Mouse (Mus musculus): ENCODE data around the gene Pon3. TPM values are rescaled to one million over a fixed set of nuclear protein-coding genes. Genes with fewer than 3 reads are reported as not detected.

Gene Pon3
- 10 to 100 TPM; 31.8 to 42.6 TPM for total RNA-seq (2021)
- long read RNA-seq, experiment 1, transcript Pon3-204 (5 exons, 921 nt): minor isoform, 7 of 18 reads
- long read RNA-seq, experiment 1, transcript Pon3-201 (9 exons, 1,837 nt): major isoform, 8 of 18 reads
- long read RNA-seq, experiment 1, partial matches to known transcripts: 0 of 18 reads
- long read RNA-seq, experiment 1, other reads (novel, unspliced or antisense): 3 of 18 reads
- long read RNA-seq, experiment 2, transcript Pon3-204 (5 exons, 921 nt): major isoform, 10 of 14 reads
- long read RNA-seq, experiment 2, partial matches to known transcripts: 0 of 14 reads
- long read RNA-seq, experiment 2, other reads (novel, unspliced or antisense): 1 of 14 reads

DNA sequence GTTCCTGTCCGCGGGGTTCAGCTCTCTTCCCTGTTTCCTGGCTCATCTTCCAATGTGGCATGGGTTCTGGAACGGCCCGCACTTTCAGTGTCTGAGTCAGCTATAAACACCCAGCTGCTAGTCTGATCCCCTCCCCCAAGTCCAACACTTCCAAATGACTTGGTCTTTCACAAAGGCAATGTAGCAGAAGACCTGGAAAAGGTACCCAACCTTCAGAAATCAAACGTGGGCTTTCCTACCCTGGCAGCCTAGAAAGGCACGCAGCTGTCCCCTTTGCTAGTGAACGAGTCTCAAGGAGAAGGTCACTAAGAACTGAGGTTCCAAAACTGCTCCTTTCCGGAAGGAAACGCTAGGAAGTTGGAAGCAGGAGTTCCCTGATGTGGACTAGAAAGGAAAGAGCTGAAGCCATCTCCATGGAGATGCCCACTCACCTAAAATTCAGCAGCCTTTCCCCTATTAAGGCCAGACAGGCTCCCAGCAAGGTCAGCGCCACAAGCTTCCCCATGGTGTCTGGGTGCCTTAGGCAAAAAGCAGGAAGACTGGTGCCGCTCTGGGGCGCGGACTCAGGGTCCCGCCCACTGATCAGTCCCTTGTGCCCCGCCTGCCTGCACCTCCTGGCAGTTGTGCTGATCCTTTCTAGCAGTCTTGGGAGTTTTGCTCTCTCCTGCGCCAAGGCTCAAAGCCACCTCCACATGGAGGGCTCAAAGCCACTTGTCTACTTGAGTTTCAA, at the start of gene Pon3:
TSS of gene Pon3 (minus strand) at position 565 of the 730 bp plus-strand sequence.
- intact Hi-C loops (cut with DNase I): loop anchor here (5.0 kb wide), 1 partner anchor 126 kb away; the partner anchor contains the start of gene Asb4
- peak; percentile 31 to 55 for DNase-seq

DNA sequence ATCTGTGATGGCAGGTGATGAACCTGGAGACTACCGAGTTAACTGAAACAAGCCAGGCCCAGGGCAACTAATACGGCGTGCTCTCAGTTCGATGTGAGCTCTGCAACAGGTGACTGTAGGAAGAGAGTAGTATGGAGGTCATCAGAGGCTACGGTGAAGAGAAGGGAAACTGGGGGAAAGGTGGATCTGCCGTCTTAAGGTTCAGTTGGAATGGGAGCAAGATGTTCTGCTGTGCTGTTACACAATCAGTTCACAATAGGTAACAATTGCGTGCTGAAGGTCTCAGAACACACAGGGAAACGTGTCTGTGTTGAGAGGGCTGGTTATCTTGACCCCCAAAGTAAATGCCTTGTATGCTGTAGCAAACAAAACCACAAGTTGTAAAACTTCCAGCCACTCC, 48.9 kb upstream of the Pon3 start:
- no peak for DNase-seq
- intact Hi-C loops (cut with DNase I): no loop called here

DNA sequence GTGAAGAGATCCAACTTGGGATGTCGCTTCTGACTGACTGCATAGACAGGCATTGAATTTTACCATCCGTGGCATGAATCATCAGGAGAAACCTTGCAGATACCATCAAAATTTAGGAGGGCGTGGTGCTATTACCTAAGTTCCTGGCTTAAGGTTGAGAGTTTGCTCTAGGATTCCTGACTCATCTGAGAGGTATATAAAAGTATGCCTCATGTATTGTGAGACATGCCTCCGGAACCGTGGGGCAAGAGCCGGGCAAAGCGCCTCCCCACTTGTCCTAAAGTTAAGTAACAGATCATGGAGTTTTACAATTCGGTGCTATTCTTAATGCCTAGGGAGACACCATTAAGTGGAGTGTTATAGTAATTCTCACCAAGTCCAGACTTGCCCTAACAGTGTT, 44.5 kb upstream of the Pon3 start:
- no peak for DNase-seq
- intact Hi-C loops (cut with DNase I): no loop called here

DNA sequence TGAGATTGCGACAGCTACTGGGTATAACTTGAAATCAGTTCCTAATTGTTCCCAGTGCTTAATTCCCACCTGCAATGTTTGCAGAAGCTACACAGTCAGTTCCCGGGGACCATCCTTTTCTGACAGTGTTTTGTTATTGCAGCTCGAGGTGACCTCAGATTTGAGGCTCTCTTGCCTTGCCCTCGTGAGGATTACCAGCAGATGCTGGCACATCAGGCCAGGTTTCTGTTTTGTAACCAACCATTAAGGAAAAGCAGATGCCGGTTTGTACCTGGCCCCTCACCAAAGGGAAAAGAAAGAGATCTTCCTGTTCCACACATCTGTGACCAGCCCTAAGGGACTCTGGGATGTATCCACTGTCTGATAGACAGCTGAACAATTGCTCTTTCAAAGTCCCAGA, 43.5 kb upstream of the Pon3 start:
- intact Hi-C loops (cut with DNase I): loop anchor here (5.0 kb wide), 1 partner anchor 83 kb away; the partner anchor contains the start of gene Asb4
- no peak for DNase-seq

DNA sequence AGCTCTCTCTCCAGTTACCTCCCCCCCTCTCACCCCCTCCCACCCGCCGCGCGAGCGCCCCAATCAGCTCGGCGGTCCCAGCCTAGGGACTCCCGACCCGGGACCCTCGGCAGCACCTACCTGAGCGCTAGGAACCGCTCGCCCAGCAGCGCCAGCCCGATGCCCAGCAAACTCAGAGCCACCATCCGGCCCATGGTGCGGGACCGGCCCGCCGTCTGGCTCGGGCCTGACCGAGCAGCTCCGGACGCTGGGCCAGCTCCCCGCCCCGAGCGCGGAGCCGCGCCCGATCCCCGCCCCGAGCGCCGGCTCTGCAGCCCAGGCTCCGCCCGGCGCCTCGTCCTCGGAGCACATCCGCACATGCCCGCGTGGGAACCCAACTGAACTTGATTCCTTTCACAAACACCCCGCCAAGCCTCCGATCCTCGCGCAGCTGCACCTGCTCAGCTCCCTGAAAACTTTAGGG, 42.0 kb upstream of the Pon3 start, which contains the start of gene Pon2:
TSS of gene Pon2 (minus strand) at position 364 of the 463 bp plus-strand sequence.
- peak; percentile 74 to 80 for DNase-seq
- intact Hi-C loops (cut with DNase I): loop anchor here (5.0 kb wide), 1 partner anchor 84 kb away; the partner anchor contains the start of gene Asb4

DNA sequence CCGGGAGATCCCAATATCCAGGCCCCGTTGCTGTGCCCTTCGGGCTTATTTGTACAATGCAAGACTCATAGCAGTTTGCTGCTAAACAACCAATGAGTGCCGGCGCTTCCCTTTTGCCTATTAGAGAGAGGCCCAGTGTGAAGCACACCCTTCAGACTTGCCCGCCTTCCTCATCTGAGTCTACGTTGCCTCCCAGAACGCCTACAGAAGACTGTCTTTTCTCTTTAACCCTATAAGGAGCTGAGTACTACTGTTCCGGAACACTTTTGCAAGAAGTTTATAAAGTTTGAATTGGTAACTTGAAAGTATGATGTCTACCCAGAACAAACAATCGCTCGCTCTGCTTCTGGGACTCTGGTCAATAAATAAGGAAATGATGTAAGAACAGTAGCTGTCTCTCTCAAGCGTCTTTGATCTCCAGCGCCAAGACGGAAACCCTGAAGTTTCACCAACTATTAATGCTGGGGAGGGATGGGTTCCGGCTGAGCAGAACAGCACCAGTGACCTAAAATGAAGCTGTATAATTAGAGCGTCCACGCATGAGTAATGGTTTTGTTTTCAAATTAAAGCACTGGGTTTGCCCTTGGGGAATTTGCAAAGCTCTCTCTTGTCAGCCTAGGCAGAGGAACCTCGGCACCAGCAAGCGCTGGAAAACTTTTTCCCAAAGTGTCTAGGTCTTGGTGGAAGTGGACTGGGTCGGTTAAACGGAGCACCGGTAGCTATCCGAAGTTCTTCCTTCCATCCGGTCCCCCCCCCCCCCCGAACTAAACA, 41.4 kb upstream of the Pon3 start:
- peak in 1 of 2 experiments; percentile 24 for DNase-seq
- intact Hi-C loops (cut with DNase I): loop anchor here (5.0 kb wide), 1 partner anchor 85 kb away; the partner anchor contains the start of gene Asb4

DNA sequence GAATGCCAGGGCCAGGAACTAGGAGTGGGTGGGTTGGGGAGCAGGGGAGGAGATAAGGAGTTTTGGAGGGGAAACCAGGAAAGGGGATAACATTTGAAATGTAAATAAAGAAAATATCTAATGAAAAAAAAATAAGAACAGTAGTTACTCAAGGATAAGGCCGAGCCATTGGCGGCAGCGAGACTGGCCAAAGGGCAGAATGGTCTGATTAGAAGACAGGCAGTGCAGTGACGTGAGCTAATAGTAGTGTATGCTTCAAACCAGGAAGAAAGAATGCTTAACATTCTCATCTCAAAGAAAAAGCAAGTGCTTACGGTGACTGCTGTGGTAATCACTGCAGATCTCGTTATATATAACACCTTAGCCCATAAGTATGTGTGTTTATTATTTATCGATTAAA, 40.0 kb upstream of the Pon3 start:
- intact Hi-C loops (cut with DNase I): loop anchor here (5.0 kb wide), 1 partner anchor 86 kb away; the partner anchor contains the start of gene Asb4
- DNase-seq: no peak

DNA sequence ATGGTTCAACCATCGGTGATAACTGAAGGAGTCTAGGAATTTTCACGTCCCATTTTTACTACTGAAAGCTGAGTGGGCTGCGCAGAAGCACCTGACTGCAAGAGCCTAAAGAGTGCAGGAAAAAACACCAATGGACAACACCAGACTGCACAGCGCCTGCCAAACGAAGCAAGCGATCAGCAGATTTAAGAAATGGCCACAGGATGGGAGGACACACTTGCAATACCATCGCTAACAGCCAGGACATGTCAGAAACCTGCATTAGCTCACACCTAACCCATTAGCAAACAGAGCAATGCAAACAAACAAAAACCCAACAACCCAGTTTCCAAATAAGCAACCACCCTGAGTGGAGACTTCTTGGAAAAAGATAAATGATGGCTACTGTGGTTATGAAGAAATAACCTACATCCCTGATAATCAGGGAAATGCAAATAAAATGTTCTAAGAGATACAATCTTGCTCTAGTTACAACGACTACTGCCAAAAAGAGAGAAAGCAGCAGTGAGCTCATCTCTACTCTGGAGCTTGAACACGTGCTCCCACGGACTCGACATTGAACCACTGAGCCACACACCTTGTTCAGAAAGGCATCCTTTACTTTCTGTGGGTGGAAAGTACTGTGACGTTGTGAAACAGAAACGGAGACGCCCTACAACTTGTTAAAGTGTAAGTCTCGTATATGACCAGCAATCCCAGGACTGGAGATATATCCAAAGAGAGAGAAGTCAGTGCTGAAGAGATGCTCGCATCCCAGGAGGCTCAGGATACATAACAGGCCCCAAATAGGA, 38.8 kb upstream of the Pon3 start:
- intact Hi-C loops (cut with DNase I): loop anchor here (5.0 kb wide), 1 partner anchor 87 kb away; the partner anchor contains the start of gene Asb4
- no peak for DNase-seq

DNA sequence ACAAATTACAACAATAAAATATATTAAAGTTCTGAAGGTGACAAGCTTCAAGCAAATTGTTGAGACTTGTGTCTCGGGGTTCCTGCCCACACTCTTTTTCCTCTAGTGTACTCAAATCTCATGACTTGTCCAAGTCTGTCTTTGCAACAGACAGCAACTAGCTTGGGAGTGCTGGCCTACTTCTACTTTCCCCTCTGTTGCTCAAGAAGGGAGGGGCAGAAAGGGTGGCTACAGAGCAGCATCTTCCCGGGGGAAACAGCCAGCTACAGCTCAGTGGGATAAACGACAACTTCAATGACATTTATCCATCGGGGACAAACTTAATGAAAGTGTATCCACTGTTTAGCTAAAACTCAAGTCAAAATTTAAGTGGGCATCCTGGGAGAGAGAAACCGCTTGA, 36.8 kb upstream of the Pon3 start:
- DNase-seq: no peak
- intact Hi-C loops (cut with DNase I): no loop called here

DNA sequence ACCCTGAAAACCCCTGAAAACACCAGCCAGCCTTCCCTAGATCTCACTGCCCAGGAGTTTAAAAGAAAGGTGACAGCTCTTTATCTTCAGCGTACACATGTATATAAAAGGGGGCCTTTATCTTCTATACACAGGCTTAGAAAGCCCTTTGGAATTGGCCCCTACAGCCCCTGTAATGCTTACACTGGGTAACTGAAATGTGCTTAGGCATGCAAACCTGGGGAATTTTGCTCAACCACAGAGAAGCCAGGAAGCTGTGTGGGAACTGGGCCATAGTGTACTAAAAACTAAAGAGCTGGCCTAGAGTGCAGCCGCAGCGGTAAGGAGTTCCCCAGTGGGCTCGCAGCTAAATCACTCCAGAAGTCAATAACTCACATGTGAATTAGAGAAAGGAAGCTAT, 35.4 kb upstream of the Pon3 start:
- no peak for DNase-seq
- intact Hi-C loops (cut with DNase I): no loop called here

DNA sequence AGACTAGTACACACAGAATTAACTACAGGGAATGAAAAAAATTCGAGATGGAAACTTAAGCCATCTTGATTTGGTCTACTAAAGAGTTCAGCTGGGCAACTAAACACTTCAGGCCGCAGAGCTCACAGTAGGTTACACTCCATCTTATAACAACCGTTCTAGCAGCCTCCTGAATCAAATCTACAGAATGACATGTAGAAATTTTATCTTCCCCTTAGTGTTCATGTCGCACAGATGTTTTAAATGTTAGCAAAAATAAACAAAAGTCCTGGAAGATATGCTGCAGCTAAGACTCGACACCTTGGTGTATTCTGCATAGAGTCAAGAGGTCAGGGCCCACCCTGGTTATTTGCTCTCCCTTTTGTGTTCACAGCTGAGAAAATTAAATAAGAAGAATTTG, 31.8 kb upstream of the Pon3 start:
- intact Hi-C loops (cut with DNase I): no loop called here
- no peak for DNase-seq

DNA sequence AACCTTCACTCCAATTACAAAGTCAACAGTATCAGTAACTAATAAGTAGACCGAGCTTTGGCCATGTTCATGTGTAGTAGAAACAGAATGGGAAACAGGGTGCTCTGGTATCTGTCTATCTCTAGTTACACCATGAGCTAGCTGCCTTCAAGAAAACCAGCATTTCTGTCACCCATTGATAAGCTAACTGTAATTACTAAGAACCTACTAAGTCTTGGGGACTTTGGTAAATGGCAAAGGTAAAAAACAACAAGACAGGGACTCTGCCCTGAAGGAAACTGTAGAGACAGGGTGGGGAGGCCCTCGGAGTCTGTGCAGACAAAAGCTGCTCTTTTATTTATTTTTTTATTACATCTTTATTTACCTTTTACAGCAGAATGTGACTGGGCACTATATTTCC, 31.3 kb upstream of the Pon3 start:
- no peak for DNase-seq
- intact Hi-C loops (cut with DNase I): no loop called here

DNA sequence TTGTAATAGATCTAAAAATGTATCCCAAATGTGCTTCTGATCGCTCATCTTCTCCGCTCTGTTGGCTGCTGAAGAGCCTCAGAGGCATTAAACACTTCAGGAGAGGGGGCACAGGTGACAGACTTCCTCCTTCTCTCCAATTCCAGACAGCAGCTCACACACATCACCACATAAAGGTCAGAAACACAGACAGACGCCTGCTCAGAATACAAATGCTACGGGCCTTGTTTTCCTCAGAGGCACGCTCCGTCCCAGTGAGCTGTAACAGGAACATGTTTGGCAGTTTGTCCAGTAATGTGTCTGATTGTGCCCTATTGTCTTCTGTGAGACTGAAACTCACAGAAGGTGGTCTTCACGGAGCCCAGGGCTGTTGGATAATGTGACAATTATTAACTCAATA, 26.3 kb upstream of the Pon3 start:
- intact Hi-C loops (cut with DNase I): no loop called here
- no peak for DNase-seq

DNA sequence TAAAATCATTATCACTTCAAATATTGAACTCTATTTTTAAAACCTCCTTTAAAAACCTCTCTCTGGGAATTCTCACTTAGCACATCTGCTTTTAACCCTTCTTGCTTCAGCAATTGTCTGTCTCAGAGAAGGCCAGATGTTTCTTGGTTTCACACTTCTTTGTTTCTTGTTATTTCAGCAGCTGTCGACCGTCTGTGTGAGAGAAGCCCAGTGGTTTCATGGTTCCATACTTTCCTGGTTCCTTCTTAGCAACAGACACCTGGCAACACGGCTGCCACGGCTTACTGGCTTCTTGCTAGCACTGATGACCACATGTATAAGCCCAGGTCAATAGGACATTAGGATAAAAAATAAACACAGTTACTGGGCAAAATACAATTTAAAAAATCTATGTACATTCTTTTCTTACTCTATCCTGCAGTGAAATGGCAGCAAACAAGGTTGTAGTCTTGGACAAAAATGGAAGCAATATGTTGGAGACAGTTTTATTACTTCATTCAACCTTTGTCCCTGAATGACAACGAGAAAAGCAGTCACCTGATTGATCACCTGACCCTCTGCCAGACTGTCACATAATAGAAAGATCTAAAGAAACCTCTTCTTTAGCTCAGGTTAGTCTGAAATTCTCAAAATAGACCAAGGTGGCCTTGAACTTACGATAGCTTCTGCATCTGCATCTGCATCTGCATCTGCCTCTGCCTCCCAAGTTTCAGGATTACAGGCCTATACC, 24.7 kb upstream of the Pon3 start:
- intact Hi-C loops (cut with DNase I): no loop called here
- DNase-seq: no peak

DNA sequence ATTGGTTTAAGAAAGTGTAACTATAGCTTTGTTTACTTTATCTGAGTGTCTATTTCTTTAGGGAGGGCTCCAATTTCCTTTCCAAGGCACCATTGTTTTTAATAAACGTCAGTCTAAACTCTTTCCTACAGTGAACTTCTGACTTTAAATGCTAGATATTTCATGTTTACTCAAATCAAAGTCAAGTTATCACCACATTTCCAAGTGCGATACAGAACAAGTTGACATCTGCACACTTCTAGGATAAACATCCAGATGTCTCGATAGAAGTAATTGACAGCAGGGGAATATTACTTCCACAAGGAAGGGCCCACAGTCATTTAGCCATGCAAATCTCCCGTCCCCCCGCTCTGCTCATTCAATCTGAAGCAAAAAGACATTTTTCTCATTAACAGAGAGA, 21.9 kb upstream of the Pon3 start:
- intact Hi-C loops (cut with DNase I): no loop called here
- no peak for DNase-seq

DNA sequence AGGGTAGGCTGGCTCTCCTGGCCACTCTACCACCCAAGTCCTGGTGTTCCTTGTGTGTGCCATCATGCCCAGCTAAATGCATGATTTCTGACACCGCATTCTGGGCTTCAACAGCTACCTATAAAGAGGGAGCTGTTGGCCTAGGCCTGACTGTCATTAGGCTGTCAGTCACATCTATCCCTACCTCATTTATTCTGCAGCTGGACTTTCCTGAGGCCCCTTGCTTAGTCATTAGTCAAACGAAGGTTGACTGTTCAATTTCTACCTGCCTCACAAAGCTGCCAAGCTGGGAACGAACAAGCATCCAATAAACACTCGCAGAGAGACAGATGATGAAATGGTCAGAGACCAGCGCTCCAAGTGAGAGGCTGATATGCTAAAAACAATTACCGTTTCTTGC, 13.6 kb upstream of the Pon3 start:
- no peak for DNase-seq
- intact Hi-C loops (cut with DNase I): no loop called here

DNA sequence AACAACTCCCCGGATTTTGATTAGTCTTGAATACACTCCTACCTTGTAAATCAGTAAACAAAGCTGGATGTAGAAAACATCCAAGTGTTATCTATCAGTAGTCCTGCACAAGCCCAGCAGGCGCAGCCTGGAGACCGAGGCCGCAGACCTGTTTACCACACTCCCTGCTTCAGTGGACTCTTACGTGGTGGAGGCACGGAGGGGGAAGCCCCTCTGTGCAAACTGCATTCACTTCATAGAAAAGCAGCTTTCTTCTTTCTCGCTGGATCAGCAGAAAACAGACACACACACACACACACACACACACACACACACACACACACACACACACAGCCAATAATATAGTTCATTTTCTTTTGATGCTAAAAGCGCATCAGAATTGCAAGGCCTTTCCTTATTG, 8.7 kb upstream of the Pon3 start:
- intact Hi-C loops (cut with DNase I): no loop called here
- no peak for DNase-seq

DNA sequence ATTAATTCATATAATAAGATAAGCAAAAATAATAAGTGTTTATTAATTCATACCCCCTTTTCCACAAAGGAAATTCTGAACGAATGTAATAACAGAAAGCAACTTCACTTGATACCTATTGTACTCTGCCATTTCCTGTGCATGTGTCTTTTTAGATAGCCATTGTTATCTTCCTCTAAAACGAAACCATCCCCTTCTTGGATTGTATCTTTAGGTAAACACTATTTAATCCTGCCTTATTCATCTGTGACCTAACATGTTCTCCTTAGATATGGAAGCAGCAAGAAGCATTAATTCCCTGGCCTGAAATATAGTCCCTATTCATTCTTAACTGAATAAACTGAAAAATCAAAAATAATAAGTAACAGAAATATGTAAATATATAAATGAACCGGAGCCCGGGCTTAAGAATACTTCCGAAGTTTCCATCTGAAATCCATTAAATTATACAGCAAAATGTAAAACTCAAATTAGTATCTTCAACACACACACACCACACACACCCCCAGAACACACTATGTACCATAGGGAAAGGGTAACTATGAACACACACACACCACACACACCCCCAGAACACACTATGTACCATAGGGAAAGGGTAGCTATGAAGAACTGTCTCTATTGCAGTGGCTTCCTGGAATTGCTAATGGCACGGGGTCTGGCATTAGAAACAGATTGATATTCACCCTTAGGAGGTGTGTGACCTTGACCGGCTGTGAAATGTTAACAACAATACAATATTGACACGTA, 7.3 kb upstream of the Pon3 start:
- intact Hi-C loops (cut with DNase I): no loop called here

More for the DNA sequence above, 7.3 kb upstream of the Pon3 start:
- no peak for DNase-seq
